Mouse (Mus musculus) stomach, postnatal 0 days (tissue): ENCODE measurements at regions not wholly inside any gene's neighbourhood (a gene's known extent, or its start where the extent isn't known, plus 50 kb on each side); places are given as distances from the start of the nearest gene placed in this dataset.

Source experiments
- ATAC-seq: fragments of 200-750 bp; cut with Nextera tagmentation; 2 replicates; pipeline ENCODE4 v1.8.0; 2017; ENCODE audit not compliant: low FRiP score, low TSS enrichment
- DNase-seq: peaks from one replicate; pipeline ENCODE4 v3.0.0-alpha.2; 2016; ENCODE audit warnings: low spot score
- H3K27ac ChIP-seq: fragments of 300-500 bp; sonication (generic); replicated peaks from 2 replicates; pipeline ENCODE4 v1.5.1; 2014; ENCODE audit warnings: mild to moderate bottlenecking, control low read depth
- H3K27me3 ChIP-seq: fragments of 300-500 bp; sonication (generic); 2 replicates; pipeline ENCODE4 v1.6.1; 2014; ENCODE audit warnings: low read length; ENCODE audit not compliant: control insufficient read depth, insufficient read depth
- H3K36me3 ChIP-seq: fragments of 300-500 bp; sonication (generic); 2 replicates; pipeline ENCODE4 v1.6.1; 2014; ENCODE audit warnings: low read length, mixed read lengths; ENCODE audit not compliant: control insufficient read depth, insufficient read depth
- H3K4me1 ChIP-seq: fragments of 300-500 bp; sonication (generic); replicated peaks from 2 replicates; pipeline ENCODE4 v1.6.1; 2014; ENCODE audit warnings: antibody characterized with exemption; ENCODE audit not compliant: control insufficient read depth, insufficient read depth
- H3K4me2 ChIP-seq: fragments of 300-500 bp; sonication (generic); replicated peaks from 2 replicates; pipeline ENCODE4 v1.6.1; 2014; ENCODE audit warnings: low read depth, mild to moderate bottlenecking, control low read depth, moderate library complexity
- H3K4me3 ChIP-seq: fragments of 300-500 bp; sonication (generic); 2 replicates; pipeline ENCODE4 v1.5.1; 2014; ENCODE audit warnings: low read depth, low read length, control low read depth
- H3K9ac ChIP-seq: fragments of 300-500 bp; sonication (generic); 2 replicates; pipeline ENCODE4 v1.6.1; 2014; ENCODE audit warnings: mild to moderate bottlenecking, low read length, control low read depth, mixed read lengths
- H3K9me3 ChIP-seq: fragments of 300-500 bp; sonication (generic); 2 replicates; pipeline ENCODE4 v1.6.1; 2016; ENCODE audit warnings: low read length; ENCODE audit not compliant: control insufficient read depth
- CTCF ChIP-seq: IDR thresholded peaks from 2 replicates; pipeline ENCODE4 v1.5.1; 2016; ENCODE audit warnings: antibody characterized with exemption, low read depth, mild to moderate bottlenecking, moderate library complexity
- EP300 ChIP-seq: optimal IDR thresholded peaks from 2 replicates; pipeline ENCODE3; 2016; ENCODE audit warnings: antibody characterized with exemption
- WGBS: fragments of 180-500 bp; shearing (Covaris S2); extraction: QIAGEN DNeasy Blood & Tissue Kit; methylation state at CpG from one replicate; pipeline ENCODE4 v1.1.7; 2014; 5-methylcytosine and 5-hydroxymethylcytosine counted together

DNA sequence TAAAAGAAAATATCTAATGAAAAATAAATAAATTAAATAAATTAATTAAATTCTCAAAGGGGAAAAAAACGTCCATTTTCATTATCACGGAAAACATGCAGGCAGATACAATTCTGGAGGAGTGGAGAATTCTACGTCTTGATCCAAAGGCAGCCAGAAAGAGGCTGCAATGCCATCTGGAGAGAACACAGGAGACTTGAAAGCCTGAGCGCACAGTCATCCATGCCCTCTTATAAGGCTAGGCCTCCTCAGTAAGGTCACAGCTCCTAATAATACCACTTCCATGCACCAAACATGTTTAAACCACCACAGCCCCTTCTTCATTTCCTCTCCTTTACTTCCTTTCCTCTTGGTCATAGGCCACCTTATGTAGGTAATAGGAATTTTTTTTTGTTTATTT, 307.1 kb downstream of the Etv1 start:
- H3K4me2 ChIP-seq: no peak overlapping the region
- no peak for ATAC-seq
- no peaks in the 10 kb centered on the region for H3K4me1 ChIP-seq
- TF ChIP-seq CTCF (no peak), EP300 (no peak)
- no peak for DNase-seq
- H3K4me3 ChIP-seq: no peak overlapping the region
- no peaks in the 10 kb centered on the region for H3K36me3 ChIP-seq
- 89% methylated on average over 4 of the region's 4 CpGs for WGBS
- H3K27me3 ChIP-seq: no peaks in the 10 kb centered on the region
- H3K9me3 ChIP-seq: no peaks in the 10 kb centered on the region
- H3K27ac ChIP-seq: no peak overlapping the region
- H3K9ac ChIP-seq: no peak overlapping the region

DNA sequence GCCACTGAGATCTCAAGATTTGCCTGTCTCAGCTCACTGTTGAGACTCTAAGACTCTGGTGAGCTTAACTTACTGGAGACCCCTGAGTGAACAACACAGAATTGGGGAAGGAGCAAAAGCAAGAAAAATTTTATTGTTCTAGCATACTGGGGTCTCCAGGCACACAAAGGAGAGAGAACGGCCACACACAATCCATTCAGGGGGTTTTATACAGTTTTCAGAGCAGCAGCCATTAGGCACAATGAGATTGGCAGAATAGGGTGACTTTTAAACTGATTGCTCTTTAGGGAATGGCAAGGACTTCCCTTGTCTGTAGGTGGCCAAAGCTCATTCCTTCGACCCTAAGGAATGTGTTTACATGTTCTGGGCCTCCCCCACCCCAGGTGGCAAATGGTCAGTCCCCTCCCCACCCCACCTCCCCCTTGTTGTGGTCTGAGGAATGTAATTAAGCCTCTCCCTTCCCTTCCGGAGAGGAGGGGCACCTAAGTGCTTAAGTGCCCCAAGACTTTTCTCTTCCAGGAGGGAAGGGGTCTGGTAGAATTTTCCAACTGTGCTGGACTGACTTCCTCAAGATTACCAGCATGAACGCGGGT, 315.6 kb downstream of the Etv1 start:
- H3K27me3 ChIP-seq: no peaks in the 10 kb centered on the region
- H3K36me3 ChIP-seq: no peaks in the 10 kb centered on the region
- TF ChIP-seq CTCF: no peak
- TF ChIP-seq EP300: no peak
- no peak overlapping the region for H3K4me3 ChIP-seq
- no peaks in the 10 kb centered on the region for H3K4me1 ChIP-seq
- WGBS: 22% methylated on average over 5 of the region's 5 CpGs
- H3K27ac ChIP-seq: no peak overlapping the region
- no peak overlapping the region for H3K4me2 ChIP-seq
- H3K9me3 ChIP-seq: no peaks in the 10 kb centered on the region
- DNase-seq (no peak), ATAC-seq (no peak)
- H3K9ac ChIP-seq: no peak overlapping the region

DNA sequence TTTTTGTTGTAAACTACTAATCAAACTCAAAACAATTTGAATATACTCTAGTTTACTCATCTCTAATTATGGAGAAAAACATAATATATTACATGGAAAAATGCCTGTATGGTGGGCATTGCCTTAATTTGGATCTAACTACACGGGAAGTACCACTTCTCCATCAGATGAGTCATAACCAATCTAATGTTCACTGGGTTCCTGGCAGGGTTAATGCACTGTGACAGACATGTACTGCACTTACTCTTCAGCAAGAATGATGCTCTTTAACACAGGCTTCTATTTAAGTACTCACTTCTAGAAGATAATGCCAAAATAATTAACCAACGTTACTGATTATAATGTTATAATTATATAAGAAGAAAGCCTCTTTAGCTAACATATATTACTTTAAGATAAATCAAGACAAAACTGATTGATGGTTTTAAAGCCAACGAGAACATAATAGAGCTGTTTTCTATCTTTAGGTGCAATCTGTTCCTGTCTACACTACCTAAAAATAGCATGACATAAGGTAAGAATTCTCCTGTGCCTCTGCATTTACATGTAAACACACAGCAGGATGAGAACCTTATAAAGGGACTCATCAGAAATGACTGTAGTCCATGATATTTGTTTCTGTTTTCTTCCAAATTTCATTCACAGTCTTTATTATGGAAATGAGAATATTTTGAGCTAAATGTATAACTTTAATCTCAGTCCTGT, 344.4 kb downstream of the Etv1 start:
- WGBS: 52% methylated on average over 3 of the region's 3 CpGs
- H3K9ac ChIP-seq: no peak overlapping the region
- ATAC-seq: no peak
- no peak overlapping the region for H3K4me2 ChIP-seq
- no peak for TF ChIP-seq EP300
- TF ChIP-seq CTCF: no peak
- H3K27me3 ChIP-seq: no peaks in the 10 kb centered on the region
- H3K27ac ChIP-seq: no peak overlapping the region
- no peaks in the 10 kb centered on the region for H3K9me3 ChIP-seq
- no peaks in the 10 kb centered on the region for H3K4me1 ChIP-seq
- no peaks in the 10 kb centered on the region for H3K36me3 ChIP-seq
- H3K4me3 ChIP-seq: no peak overlapping the region
- DNase-seq: no peak

DNA sequence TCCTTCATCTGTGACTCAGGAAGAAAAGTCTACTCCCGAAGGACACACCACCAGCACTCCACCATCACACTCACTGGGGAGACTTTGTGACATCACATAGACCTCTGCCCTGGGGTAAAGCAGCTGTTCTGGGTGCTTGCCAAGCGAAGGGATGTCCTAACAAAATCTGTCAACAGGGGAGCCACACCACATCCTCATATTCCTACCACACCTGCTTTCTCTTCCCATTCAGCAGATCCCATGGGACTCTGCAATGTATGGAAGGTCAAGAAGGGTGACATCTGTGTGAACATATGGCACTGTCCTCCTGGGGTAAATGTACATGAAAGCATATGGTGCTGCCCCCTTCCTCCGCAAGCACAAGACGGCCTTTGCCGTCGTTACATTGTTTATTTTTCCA, 375.5 kb downstream of the Etv1 start:
- no peak overlapping the region for H3K4me3 ChIP-seq
- no peaks in the 10 kb centered on the region for H3K36me3 ChIP-seq
- H3K9ac ChIP-seq: no peak overlapping the region
- H3K9me3 ChIP-seq: no peaks in the 10 kb centered on the region
- ATAC-seq (no peak), DNase-seq (no peak)
- no peak overlapping the region for H3K4me2 ChIP-seq
- TF ChIP-seq EP300 (no peak), CTCF (no peak)
- WGBS: 64% methylated on average over 6 of the region's 6 CpGs
- no peak overlapping the region for H3K27ac ChIP-seq
- H3K27me3 ChIP-seq: no peaks in the 10 kb centered on the region
- H3K4me1 ChIP-seq: no peaks in the 10 kb centered on the region

DNA sequence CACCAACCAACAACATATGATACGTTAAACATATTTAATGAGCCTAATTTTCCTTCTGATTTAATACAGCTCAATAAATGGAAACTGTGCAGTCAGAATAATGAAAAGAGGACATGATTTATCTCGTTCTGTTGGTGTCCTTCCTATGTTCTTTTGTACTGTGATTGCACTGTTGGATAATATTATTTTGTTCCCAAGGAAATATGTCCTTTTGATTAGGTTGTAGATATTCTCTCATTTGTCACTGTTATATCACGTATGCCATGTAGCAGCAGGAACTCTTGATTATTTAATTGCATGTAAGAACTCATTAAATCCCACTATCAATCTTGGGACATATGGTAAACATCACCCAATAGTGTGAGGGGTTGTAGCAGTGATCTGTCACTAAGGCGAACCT, 397.8 kb downstream of the Etv1 start:
- H3K27ac ChIP-seq: no peak overlapping the region
- H3K9ac ChIP-seq: no peak overlapping the region
- no peak for TF ChIP-seq EP300
- TF ChIP-seq CTCF: no peak
- ATAC-seq (no peak), DNase-seq (no peak)
- no peak overlapping the region for H3K4me3 ChIP-seq
- no peak overlapping the region for H3K4me2 ChIP-seq
- no peaks in the 10 kb centered on the region for H3K4me1 ChIP-seq
- H3K9me3 ChIP-seq: no peaks in the 10 kb centered on the region
- H3K36me3 ChIP-seq: no peaks in the 10 kb centered on the region
- WGBS: 73% methylated on average over 4 of the region's 4 CpGs
- H3K27me3 ChIP-seq: no peaks in the 10 kb centered on the region

DNA sequence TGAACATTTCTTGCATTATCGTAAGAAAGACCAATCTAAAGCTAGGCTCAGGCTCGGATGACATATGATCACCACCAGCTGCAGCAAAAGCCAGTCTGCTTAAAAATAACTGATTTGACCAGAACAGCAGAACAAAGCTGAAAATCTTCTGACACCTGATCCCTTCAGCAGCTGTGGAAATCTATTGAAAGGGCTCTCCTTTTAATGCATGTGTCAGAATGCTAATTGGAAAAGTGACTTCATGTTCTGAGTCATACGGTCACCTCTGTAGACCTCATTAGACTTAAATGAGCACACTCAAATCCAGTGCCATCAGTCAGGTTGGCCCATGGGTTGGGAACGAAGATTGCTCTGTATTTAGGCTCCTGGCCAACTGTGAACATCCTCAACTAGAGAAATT, 444.9 kb downstream of the Etv1 start:
- TF ChIP-seq CTCF (no peak), EP300 (no peak)
- H3K36me3 ChIP-seq: no peaks in the 10 kb centered on the region
- H3K27me3 ChIP-seq: no peaks in the 10 kb centered on the region
- 52% methylated on average over 4 of the region's 4 CpGs for WGBS
- H3K27ac ChIP-seq: no peak overlapping the region
- no peak overlapping the region for H3K4me3 ChIP-seq
- H3K4me1 ChIP-seq: no peaks in the 10 kb centered on the region
- H3K4me2 ChIP-seq: no peak overlapping the region
- DNase-seq (no peak), ATAC-seq (no peak)
- no peaks in the 10 kb centered on the region for H3K9me3 ChIP-seq
- no peak overlapping the region for H3K9ac ChIP-seq
